Mouse (Mus musculus) heart, embryonic 11.5 days (tissue): Measurements from ENCODE around the gene Ganab. TPM values are rescaled to one million over a fixed set of nuclear protein-coding genes. Genes with fewer than 3 reads are reported as not detected.
"Not testable (repeated sequence)": the region's sequence is repeated elsewhere in the genome, so short reads cannot be mapped to it uniquely, and the experiment has no call there.

Experiments
- ATAC-seq: fragments of 200-750 bp; cut with Nextera tagmentation; replicated peaks from 2 replicates; pipeline ENCODE4 v1.8.0; 2017; ENCODE audit warnings: moderate library complexity; ENCODE audit not compliant: insufficient number of reproducible peaks, low FRiP score, low TSS enrichment
- H3K27ac ChIP-seq: fragments of 300-500 bp; sonication (generic); 2 replicates; pipeline ENCODE4 v1.5.1; 2014; ENCODE audit warnings: mild to moderate bottlenecking, low read depth, low read length
- H3K27me3 ChIP-seq: fragments of 300-500 bp; sonication (generic); 2 replicates; pipeline ENCODE4 v1.6.1; 2014; ENCODE audit warnings: mild to moderate bottlenecking, low read length, mixed read lengths; ENCODE audit not compliant: control insufficient read depth, insufficient read depth
- H3K36me3 ChIP-seq: fragments of 300-500 bp; sonication (generic); 2 replicates; pipeline ENCODE4 v1.6.1; 2014; ENCODE audit warnings: mild to moderate bottlenecking, low read length, moderate library complexity, mixed read lengths; ENCODE audit not compliant: control insufficient read depth, insufficient read depth
- H3K4me1 ChIP-seq: fragments of 300-500 bp; sonication (generic); 2 replicates; pipeline ENCODE4 v1.6.1; 2014; ENCODE audit warnings: low read length; ENCODE audit not compliant: control insufficient read depth, insufficient read depth
- H3K4me2 ChIP-seq: fragments of 300-500 bp; sonication (generic); 2 replicates; pipeline ENCODE4 v1.6.1; 2014; ENCODE audit warnings: mild to moderate bottlenecking, moderate library complexity
- H3K4me3 ChIP-seq: fragments of 300-500 bp; sonication (generic); 2 replicates; pipeline ENCODE4 v1.5.1; 2014; ENCODE audit warnings: low read depth, low read length
- H3K9ac ChIP-seq: fragments of 300-500 bp; sonication (generic); 2 replicates; pipeline ENCODE4 v1.6.1; 2014; ENCODE audit warnings: mild to moderate bottlenecking, low read depth, low read length, moderate library complexity
- H3K9me3 ChIP-seq: fragments of 300-500 bp; sonication (generic); replicated peaks from 2 replicates; pipeline ENCODE4 v1.6.1; 2016; ENCODE audit warnings: low read length; ENCODE audit not compliant: control insufficient read depth
- whole genome bisulfite sequencing: fragments of 180-500 bp; shearing (Covaris S2); extraction: QIAGEN DNeasy Blood & Tissue Kit; methylation state at CpG from one replicate; pipeline ENCODE4 v1.1.7; 2014; ENCODE audit not compliant: insufficient replicate concordance; 5-methylcytosine and 5-hydroxymethylcytosine counted together
- polyA plus RNA-seq: library from polyadenylated mRNA; unstranded; fragments of >200 nt; fragmentation: Nextera tagmentation; extraction: Ambion mirVana; gene quantifications from 2 replicates; pipeline ENCODE4 v1.2.1, GENCODE M21; 2014

The Ganab gene
- polyA plus RNA-seq, 1 experiment from 2014 or later = 66.6 TPM

GRCm38 (mm10) chr19:8864265-8864664 is 33.6 kb upstream of the Ganab start:
- Histone ChIP-seq H3K27ac (no peak overlapping the region), H3K4me2 (no peak overlapping the region), H3K36me3 (no peaks in the 10 kb centered on the region), H3K4me3 (no peak overlapping the region), H3K9me3 (no peaks in the 10 kb centered on the region), H3K4me1 (no peaks in the 10 kb centered on the region), H3K9ac (no peak overlapping the region), H3K27me3 (no peaks in the 10 kb centered on the region)
- 73% methylated on average over 6 of the region's 6 CpGs for WGBS
- no peak for ATAC-seq

DNA sequence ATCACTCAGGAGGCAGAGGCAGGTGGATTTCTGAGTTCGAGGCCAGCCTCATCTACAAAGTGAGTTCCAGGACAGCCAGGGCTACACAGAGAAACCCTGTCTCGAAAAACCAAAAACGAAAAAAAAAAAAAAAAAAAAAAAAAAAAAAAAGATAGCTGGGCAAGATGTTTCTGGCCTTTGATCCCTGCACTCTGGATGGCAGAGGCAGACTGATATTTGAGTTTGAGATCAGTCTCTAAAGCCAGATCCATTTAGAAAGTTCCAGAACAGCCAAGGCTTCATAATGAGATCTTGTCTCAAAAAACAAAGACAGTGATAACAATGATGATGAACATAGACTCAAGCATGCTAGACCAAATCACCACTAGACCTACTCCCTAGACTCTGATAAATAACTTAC is 27.5 kb upstream of the Ganab start:
- ATAC-seq, H3K9ac ChIP-seq: not testable (repeated sequence)
- WGBS = 56% methylated on average over 3 of the region's 3 CpGs

DNA sequence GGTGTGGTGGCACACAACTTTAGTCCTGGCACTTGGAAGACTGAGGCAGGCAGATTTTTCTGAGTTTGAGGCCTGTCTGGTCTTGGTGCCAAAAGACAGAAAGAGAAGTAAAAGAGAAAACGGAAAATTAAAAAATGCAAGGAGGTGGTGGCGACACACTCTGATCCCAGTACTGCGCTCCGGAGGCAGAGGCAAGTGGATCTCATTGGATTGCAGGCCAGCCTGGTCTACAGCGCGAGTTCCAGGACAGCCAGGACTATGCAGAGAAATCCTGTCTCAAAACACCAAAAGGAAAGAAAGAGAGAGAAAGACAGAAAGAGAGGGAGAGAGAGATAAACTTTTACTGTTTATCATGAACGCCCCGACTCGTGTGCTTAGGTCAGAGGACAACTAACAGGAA is 27.0 kb upstream of the Ganab start:
- Histone ChIP-seq H3K9me3 (no peaks in the 10 kb centered on the region), H3K4me1 (peaks cover 6% of the 10 kb centered on the region), H3K9ac (peak overlapping the region; percentile 80), H3K27ac (peak overlapping the region; percentile 76), H3K36me3 (peaks cover 5% of the 10 kb centered on the region; the same call in 1 of the 2 replicates), H3K4me2 (peak overlapping the region; percentile 91), H3K4me3 (peak overlapping the region; percentile 80), H3K27me3 (no peaks in the 10 kb centered on the region)
- no peak; the same call in 1 of the 2 replicates for ATAC-seq
- 47% methylated on average over 9 of the region's 9 CpGs for WGBS

More for the DNA sequence above, 27.5 kb upstream of the Ganab start:
- not testable (repeated sequence) for H3K36me3 ChIP-seq, H3K9me3 ChIP-seq, H3K27ac ChIP-seq, H3K27me3 ChIP-seq, H3K4me1 ChIP-seq
- Histone ChIP-seq H3K4me2 (peak overlapping the region; percentile 91), H3K4me3 (peak overlapping the region; percentile 80; the same call in 1 of the 2 replicates)

- Histone ChIP-seq H3K4me1 (peaks cover 6% of the 10 kb centered on the region), H3K27me3 (no peaks in the 10 kb centered on the region), H3K4me3 (peak within 1 kb of the TSS; percentile 80), H3K9ac (peak within 1 kb of the TSS; percentile 80), H3K27ac (peak within 1 kb of the TSS; percentile 82), H3K4me2 (peak within 1 kb of the TSS; percentile 91), H3K36me3 (peaks cover 7% of the 10 kb centered on the region; the same call in 1 of the 2 replicates), H3K9me3 (no peaks in the 10 kb centered on the region)
- WGBS = under 1% methylated on average over 59 of the region's 59 CpGs
- ATAC-seq = peak; percentile 97
Measured at GRCm38 (mm10) chr19:8871267-8872186, 26.3 kb upstream of the Ganab start, which contains the start of gene Ubxn1. Gene Ubxn1 (plus strand): TSS chr19:8871496.

DNA sequence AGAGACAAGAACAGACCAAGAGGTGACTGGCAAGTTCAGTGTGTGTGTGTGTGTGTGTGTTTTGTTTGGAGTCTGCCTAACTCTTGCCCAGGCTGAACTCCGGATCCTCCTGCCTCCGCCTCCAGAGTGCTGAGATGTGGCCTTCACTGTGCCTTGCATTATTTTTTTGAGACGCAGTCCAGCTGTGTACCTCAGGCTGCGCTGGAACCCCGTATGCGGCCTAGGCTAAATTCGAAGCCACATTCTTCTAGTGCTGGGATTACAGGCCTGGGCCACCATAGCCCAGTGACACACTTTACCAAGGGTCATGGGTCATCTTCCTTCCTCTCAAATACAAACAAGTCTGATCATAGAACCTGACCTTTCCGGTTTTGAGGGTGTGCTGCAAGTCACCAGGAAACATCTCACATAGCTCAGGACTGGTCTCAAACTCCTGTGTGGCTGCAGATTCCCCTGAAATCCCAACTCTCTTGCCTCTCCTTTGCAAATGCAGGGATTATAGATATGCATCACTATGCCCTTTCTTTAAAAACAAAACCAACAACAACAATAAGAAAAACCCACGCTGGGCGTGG is 25.5 kb upstream of the Ganab start:
- H3K36me3 ChIP-seq = peaks cover 7% of the 10 kb centered on the region; the same call in 1 of the 2 replicates
- no peak for ATAC-seq
- H3K27ac ChIP-seq = peak overlapping the region; percentile 82; the same call in 1 of the 2 replicates
- H3K4me1 ChIP-seq = peaks cover 6% of the 10 kb centered on the region
- H3K9me3 ChIP-seq = no peaks in the 10 kb centered on the region
- peak overlapping the region; percentile 91 for H3K4me2 ChIP-seq
- no peaks in the 10 kb centered on the region for H3K27me3 ChIP-seq
- H3K4me3 ChIP-seq = peak overlapping the region; percentile 80
- 73% methylated on average over 10 of the region's 10 CpGs for WGBS
- H3K9ac ChIP-seq = peak overlapping the region; percentile 80

DNA sequence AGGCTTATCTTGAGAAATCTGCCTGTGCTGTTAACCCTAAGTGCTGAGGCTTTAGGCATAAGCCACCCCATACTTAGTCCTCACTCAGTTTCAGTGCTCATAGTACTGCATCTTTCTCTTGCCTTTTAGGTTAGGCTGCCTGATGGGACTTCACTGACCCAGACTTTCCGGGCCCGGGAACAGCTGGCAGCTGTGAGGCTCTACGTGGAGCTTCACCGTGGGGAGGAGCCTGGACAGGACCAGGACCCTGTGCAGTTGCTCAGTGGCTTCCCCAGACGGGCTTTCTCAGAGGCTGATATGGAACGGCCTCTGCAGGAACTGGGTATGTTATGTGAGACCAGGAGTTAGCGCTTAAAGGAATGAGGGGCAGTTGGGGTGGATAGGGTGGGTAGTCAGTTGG is 22.8 kb upstream of the Ganab start:
- Histone ChIP-seq H3K4me2 (no peak overlapping the region), H3K36me3 (peaks cover 9% of the 10 kb centered on the region; the same call in 1 of the 2 replicates), H3K9ac (no peak overlapping the region), H3K4me1 (peaks cover 14% of the 10 kb centered on the region), H3K9me3 (no peaks in the 10 kb centered on the region), H3K4me3 (no peak overlapping the region), H3K27me3 (no peaks in the 10 kb centered on the region), H3K27ac (no peak overlapping the region)
- ATAC-seq = no peak
- 89% methylated on average over 7 of the region's 7 CpGs for WGBS

GRCm38 (mm10) chr19:8880311-8881033 is 17.4 kb upstream of the Ganab start, which contains the start of gene Uqcc3:
Gene Uqcc3 (minus strand): TSS chr19:8880923.
- WGBS = under 1% methylated on average over 42 of the region's 42 CpGs
- Histone ChIP-seq H3K27me3 (no peaks in the 10 kb centered on the region), H3K36me3 (peaks cover 5% of the 10 kb centered on the region; the same call in 1 of the 2 replicates), H3K4me2 (peak within 1 kb of the TSS; percentile 73), H3K4me1 (peaks cover 7% of the 10 kb centered on the region; the same call in 1 of the 2 replicates), H3K9ac (peak within 1 kb of the TSS; percentile 82), H3K27ac (peak within 1 kb of the TSS; percentile 63), H3K9me3 (no peaks in the 10 kb centered on the region), H3K4me3 (peak within 1 kb of the TSS; percentile 70)
- ATAC-seq = peak; percentile 91

GRCm38 (mm10) chr19:8881034-8881392 is 16.9 kb upstream of the Ganab start:
- Histone ChIP-seq H3K4me1 (peaks cover 7% of the 10 kb centered on the region; the same call in 1 of the 2 replicates), H3K9me3 (no peaks in the 10 kb centered on the region), H3K9ac (peak overlapping the region; percentile 82; the same call in 1 of the 2 replicates), H3K36me3 (0 out of 2 replicates have a peak, but pooled peaks cover 2% of the 10 kb centered on the region), H3K27me3 (no peaks in the 10 kb centered on the region), H3K4me2 (peak overlapping the region; percentile 73), H3K4me3 (peak overlapping the region; percentile 70), H3K27ac (no peak overlapping the region)
- 24% methylated on average over 3 of the region's 3 CpGs for WGBS
- no peak for ATAC-seq
